In genomic region chr13:58640330-58640729, GRCm38 (mm10) we compare ENCODE assay signal across 10 mouse cellular contexts. TPM values are rescaled to one million over a fixed set of nuclear protein-coding genes. Genes with fewer than 3 reads are reported as not detected.
A peak's percentile ranks its signal among the peaks of the same experiment; 100 is the strongest.
DNase-seq lines count a peak whose midpoint lies in the region; ATAC-seq lines count a peak whose summit lies in the region.
"Had no signal": no experiment of that assay in that cellular context is flagged by ENCODE, and none has a peak within 500 bp of the region (broad histone marks: within the 10 kb centered on the region; RNA-seq: fewer than 3 reads in every experiment).

No protein-coding gene starts in this region.

- H3K27ac ChIP-seq in forebrain, embryonic 11.5 days (ENCODE audit: low read depth, low read length), result no peak overlapping the region
- no peak overlapping the region for H3K27ac ChIP-seq in forebrain, embryonic 15.5 days (replicated peaks)
- no peak overlapping the region for H3K27ac ChIP-seq in embryonic facial prominence, embryonic 10.5 days (replicated peaks)
- H3K27ac ChIP-seq: limb, embryonic 13.5 days; stomach, embryonic 15.5 days had no signal

- no peak overlapping the region for H3K4me3 ChIP-seq in forebrain, embryonic 11.5 days (ENCODE audit: low read depth, low read length)
- no peak overlapping the region for H3K4me3 ChIP-seq in forebrain, embryonic 15.5 days
- H3K4me3 ChIP-seq in embryonic facial prominence, embryonic 10.5 days, result no peak overlapping the region
- H3K4me3 ChIP-seq: limb, embryonic 13.5 days; stomach, embryonic 15.5 days had no signal

- no peak overlapping the region for H3K4me2 ChIP-seq in forebrain, embryonic 11.5 days (ENCODE audit: low read depth, low read length, severe bottlenecking)
- H3K4me2 ChIP-seq in forebrain, embryonic 15.5 days (replicated peaks), result no peak overlapping the region
- H3K4me2 ChIP-seq: limb, embryonic 13.5 days; stomach, embryonic 15.5 days had no signal

- ATAC-seq in forebrain, embryonic 11.5 days (replicated peaks; ENCODE audit: low FRiP score), result no peak
- no peak for ATAC-seq in forebrain, embryonic 15.5 days (replicated peaks)

- WGBS in forebrain, embryonic 11.5 days, result 20% methylated on average over 6 of the region's 6 CpGs
- WGBS in forebrain, embryonic 15.5 days, result 8% methylated on average over 6 of the region's 6 CpGs
- WGBS in embryonic facial prominence, embryonic 10.5 days, result 10% methylated on average over 6 of the region's 6 CpGs

- H3K9me3 ChIP-seq in forebrain, embryonic 11.5 days (ENCODE audit: control insufficient read depth, low read length), result no peaks in the 10 kb centered on the region
- no peaks in the 10 kb centered on the region for H3K9me3 ChIP-seq in forebrain, embryonic 15.5 days
- H3K9me3 ChIP-seq in embryonic facial prominence, embryonic 10.5 days, result no peaks in the 10 kb centered on the region
- H3K9me3 ChIP-seq: limb, embryonic 13.5 days; stomach, embryonic 15.5 days had no signal

- no peaks in the 10 kb centered on the region for H3K27me3 ChIP-seq in forebrain, embryonic 11.5 days (ENCODE audit: control insufficient read depth, insufficient read depth, low read length)
- H3K27me3 ChIP-seq in forebrain, embryonic 15.5 days, result no peaks in the 10 kb centered on the region
- H3K27me3 ChIP-seq in embryonic facial prominence, embryonic 10.5 days (replicated peaks; ENCODE audit: low read depth, poor library complexity, severe bottlenecking), result peaks cover 9% of the 10 kb centered on the region

- DNase-seq in forebrain, embryonic 11.5 days (ENCODE audit: low spot score), result peak; percentile 85
- peak; percentile 25 for DNase-seq in urinary bladder, adult 2 months (ENCODE audit: low spot score)
- DNase-seq in urinary bladder, postnatal 10 days (ENCODE audit: low spot score), result no peak
- DNase-seq in embryonic facial prominence, embryonic 10.5 days (ENCODE audit: low spot score), result peak; percentile 77
- peak; percentile 78 to 81 for DNase-seq in kidney, postnatal 4 days
- peak; percentile 6 for DNase-seq in lung, postnatal 25 days (ENCODE audit: low spot score)
- DNase-seq in testis, postnatal 10 days (ENCODE audit: low spot score), result peak; percentile 83

- no peaks in the 10 kb centered on the region for H3K36me3 ChIP-seq in forebrain, embryonic 11.5 days (ENCODE audit: control insufficient read depth, insufficient read depth, low read length)
- no peaks in the 10 kb centered on the region for H3K36me3 ChIP-seq in forebrain, embryonic 15.5 days
- H3K36me3 ChIP-seq in embryonic facial prominence, embryonic 10.5 days (replicated peaks), result no peaks in the 10 kb centered on the region
- H3K36me3 ChIP-seq: limb, embryonic 13.5 days; stomach, embryonic 15.5 days had no signal

- no peaks in the 10 kb centered on the region for H3K4me1 ChIP-seq in forebrain, embryonic 11.5 days (replicated peaks; ENCODE audit: control insufficient read depth, insufficient read depth, low read length)
- H3K4me1 ChIP-seq in forebrain, embryonic 15.5 days, result 0 out of 2 replicates have a peak, but pooled peaks cover 4% of the 10 kb centered on the region
- no peaks in the 10 kb centered on the region for H3K4me1 ChIP-seq in embryonic facial prominence, embryonic 10.5 days
- H3K4me1 ChIP-seq: limb, embryonic 13.5 days; stomach, embryonic 15.5 days had no signal

- H3K9ac ChIP-seq in forebrain, embryonic 11.5 days (ENCODE audit: low read length), result no peak overlapping the region
- no peak overlapping the region for H3K9ac ChIP-seq in forebrain, embryonic 15.5 days (replicated peaks)
- H3K9ac ChIP-seq: limb, embryonic 13.5 days; stomach, embryonic 15.5 days had no signal

RNA-seq across cellular contexts. Expression of gene Slc28a3, which starts 29.7 kb away (rescaled TPM):
- not detected in 2 replicates for polyA plus RNA-seq in forebrain, embryonic 11.5 days (2014; fragmentation: Nextera tagmentation; extraction: Ambion mirVana)
- polyA plus RNA-seq in forebrain, embryonic 15.5 days (2015; fragmentation: Nextera tagmentation; extraction: Ambion mirVana), result 0.08 TPM in 1 of 2 replicates, not detected in the other
- 0.06 and 0.07 TPM in 2 replicates for polyA plus RNA-seq in urinary bladder, adult 2 months (2012; rRNA removed)
- polyA plus RNA-seq in embryonic facial prominence, embryonic 10.5 days (2016; fragmentation: Nextera tagmentation; extraction: Ambion mirVana), result not detected in 2 replicates
